Mouse (Mus musculus) T-helper 17 cell (primary cell): ENCODE results near the gene Atad3a.

ENCODE experiments used
- in situ Hi-C, 2 experiments: fragments of 300-600 bp; cut with MboI, MseI; formaldehyde crosslinking; loops; 1 replicate in 1 of 2; 2 replicates in 1 of 2; pipeline ENCODE4 v1.15.1; 2025; ENCODE audit warnings: high pct_unique_total_duplicates in 2 of 2

Atad3a gene

GRCm38 (mm10) chr4:155694482-155695401 is 66.2 kb downstream of the Atad3a start:
- in situ Hi-C loops, result loop anchor here (5.0 kb wide), 3 partner anchors 37 to 327 kb away; no protein-coding TSS in a partner anchor

GRCm38 (mm10) chr4:155694111-155694481 is 66.8 kb downstream of the Atad3a start, which contains the start of gene Fndc10:
Gene Fndc10 (plus strand): TSS chr4:155694342.
- in situ Hi-C loops, result loop anchor here in 1 of 2 experiments (5.0 kb wide), 1 partner anchor 37 kb away; no protein-coding TSS in a partner anchor

- in situ Hi-C loops, result loop anchor here in 1 of 2 experiments (5.0 kb wide), 1 partner anchor 35 kb away; no protein-coding TSS in a partner anchor
These were observed 68.5 kb downstream of the Atad3a start for GRCm38 (mm10) chr4:155692421-155692820.
